Mouse (Mus musculus) spleen, embryonic (tissue): ENCODE data around the gene Cyp26c1.

ENCODE experiments used
- CTCF ChIA-PET: fragments of 350-600 bp; sonication (Branson Sonifier 250); formaldehyde crosslinking; loops from one replicate; lab custom pipeline; 2022; lab: Charles Lee

The Cyp26c1 gene

DNA sequence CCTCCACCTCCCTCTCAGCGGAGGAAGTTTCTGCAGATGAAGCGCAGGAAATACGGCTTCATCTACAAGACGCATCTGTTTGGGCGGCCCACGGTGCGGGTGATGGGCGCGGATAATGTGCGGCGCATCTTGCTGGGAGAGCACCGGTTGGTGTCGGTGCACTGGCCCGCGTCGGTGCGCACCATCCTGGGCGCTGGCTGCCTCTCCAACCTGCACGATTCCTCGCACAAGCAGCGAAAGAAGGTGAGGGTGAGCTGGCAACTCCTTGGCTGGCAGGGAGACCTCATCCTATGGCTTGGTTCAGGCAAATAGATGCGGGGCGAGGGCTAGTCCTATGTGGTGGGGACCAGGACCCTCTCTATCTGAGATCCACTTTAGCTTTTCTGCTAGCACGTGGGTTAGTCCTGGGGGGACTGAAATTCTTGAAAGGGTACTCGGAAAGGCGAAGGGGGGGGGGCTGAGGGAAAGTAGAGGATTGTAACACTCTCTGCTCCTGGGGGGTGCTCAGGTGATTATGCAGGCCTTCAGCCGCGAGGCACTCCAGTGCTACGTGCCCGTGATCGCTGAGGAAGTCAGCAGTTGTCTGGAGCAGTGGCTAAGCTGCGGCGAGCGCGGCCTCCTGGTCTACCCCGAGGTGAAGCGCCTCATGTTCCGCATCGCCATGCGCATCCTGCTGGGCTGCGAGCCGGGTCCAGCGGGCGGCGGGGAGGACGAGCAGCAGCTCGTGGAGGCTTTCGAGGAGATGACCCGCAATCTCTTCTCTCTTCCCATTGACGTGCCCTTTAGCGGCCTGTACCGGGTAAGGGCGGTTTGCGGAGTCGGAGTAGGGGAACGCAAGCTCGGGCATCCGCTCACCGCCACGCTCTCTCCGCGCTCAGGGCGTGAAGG is 13.1 kb downstream of the Cyp26c1 start:
- CTCF ChIA-PET = no interaction called here

DNA sequence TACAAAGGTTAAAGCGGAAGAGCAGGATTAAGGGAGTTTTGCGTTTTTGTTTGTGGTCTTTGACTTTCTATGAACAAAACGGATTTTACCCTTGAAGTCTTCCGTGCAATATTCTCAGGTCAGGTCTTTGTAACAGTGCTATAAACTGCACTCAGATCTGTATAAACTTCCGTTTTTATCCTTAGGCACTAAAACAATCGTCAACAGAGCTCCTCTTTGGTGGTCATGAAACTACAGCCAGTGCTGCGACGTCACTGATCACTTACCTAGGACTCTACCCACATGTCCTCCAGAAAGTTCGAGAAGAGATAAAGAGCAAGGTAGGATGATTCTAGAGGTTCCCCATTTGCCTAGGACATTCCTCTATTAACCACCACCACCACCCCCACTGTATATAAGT is 14.3 kb downstream of the Cyp26c1 start:
- CTCF ChIA-PET = no interaction called here

DNA sequence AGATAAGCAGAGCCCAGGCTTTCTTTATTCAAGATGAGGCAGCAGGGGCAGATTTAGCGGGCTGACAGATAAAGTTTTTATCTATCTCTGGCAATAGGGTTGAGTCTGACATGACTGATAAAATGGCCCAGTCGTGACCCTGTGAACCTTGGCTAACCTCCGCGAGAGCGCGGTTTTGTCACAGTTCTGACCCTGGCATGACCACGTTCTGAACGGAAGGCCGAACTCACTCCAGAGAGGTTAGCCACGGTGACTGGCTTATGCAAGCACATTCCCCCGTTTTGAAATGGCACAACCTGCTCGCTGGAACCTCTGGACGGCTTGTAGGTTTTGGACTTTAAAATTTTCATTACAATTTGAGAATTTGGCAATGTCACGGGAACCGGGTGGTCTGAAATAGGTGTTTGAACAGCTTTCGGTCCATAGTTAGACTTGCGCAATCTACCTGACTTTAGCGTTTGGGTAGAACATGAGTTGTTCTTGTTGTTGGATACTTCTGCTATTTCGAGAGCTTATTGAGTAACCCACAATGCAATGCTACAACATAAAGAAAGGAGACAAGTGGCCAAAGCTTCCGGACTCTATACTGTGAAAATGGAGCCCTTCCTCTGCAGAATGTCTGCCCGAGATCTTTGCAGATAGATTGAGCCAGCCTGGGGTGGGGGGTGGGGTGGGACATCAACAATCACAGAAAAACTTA is 17.1 kb downstream of the Cyp26c1 start:
- CTCF ChIA-PET = no interaction called here

DNA sequence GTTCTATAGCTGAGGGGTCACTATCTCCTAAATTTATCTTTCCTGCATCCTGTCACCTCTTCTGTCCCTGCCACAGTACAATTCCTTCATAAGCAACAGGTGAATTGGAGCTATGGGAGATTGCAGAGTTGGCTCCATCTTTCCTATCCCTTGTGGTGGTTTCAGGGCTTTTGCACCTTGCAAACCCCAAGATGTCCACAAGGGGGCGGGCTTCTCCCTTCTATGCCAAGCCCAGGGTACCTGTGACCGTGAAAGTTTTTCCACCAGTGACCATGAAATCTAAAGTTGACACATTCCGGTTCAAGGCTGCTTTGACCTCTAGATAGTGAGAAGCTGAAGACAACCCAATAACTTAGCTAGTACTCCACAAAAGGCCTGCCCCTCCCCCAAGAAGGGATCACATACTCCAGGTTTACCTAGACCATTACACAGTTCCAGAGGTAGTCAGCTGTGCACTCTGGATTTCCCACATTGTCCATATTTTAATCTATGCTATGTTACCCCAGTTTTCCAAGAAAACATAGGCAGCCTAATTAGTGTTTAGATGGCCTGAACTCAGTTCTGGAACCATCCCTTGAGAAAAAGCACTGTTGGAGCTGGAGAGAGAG is 18.6 kb downstream of the Cyp26c1 start:
- CTCF ChIA-PET = no interaction called here

DNA sequence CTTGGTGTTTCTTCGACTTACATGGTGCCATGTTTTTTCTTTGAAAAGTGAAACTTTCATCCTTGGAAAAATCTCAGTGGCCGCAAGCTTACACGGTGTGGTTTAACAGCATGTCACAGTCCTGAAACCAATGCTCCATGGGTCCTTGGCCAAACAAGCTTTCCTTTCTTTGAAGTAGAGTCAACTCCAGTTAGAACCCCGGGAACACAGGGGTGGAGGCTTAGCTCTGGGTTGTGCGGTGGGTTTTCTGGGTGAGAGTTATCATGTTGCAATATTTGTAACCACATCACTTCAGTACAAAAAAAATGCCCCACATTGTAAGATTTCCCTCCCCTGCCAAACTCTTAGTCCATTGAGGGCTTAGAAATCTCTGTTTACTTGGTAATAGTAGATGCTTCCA is 20.3 kb downstream of the Cyp26c1 start:
- CTCF ChIA-PET = no interaction called here

DNA sequence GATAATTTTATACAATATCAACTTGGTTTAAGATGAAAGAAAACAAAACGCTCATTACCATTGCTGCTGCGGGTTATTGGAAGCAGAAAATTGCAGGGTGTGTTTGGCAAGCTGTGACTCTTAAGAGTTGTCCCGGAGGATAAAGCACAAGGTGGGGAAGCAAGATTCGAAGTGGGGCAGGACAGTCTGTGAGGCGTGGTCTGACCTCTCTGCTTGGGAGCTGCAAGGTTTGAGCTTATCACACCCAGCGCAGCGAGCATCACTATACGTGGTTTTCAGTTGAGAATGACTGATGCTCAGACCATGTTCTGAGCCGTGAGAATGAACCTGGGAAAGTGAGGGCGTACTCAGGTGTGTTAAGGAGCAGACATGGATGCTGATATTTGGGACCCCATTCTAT is 29.3 kb downstream of the Cyp26c1 start:
- CTCF ChIA-PET = no interaction called here

DNA sequence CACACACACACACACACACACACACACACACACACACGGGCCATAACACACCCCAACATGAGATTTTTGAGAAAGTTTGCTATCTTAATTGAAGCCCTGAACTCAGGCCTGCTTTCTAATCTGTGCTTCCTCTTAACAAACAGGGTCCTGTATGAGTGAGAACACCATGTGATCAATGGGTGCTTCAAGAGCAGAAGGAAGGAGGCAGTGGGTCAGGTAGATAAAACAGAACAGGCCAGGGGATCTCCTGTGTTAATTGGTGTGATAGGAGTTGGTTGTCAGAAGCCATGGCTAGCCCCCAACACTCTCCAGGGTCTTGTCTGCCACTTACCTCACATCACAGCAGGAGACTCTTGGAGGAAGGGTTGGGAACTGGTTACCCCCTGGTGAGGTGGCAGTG is 30.6 kb downstream of the Cyp26c1 start:
- CTCF ChIA-PET = no interaction called here

GRCm38 (mm10) chr19:37716524-37717175 is 31.3 kb downstream of the Cyp26c1 start:
- CTCF ChIA-PET = no interaction called here

- CTCF ChIA-PET = no interaction called here
Measured at GRCm38 (mm10) chr19:37719166-37719565, 33.8 kb downstream of the Cyp26c1 start.

- CTCF ChIA-PET = interaction anchor here (0.5 kb wide), 1 partner anchor 49 kb away, joined by 12 read pairs; no protein-coding TSS in a partner anchor
Measured at GRCm38 (mm10) chr19:37724591-37724990, 39.2 kb downstream of the Cyp26c1 start.

DNA sequence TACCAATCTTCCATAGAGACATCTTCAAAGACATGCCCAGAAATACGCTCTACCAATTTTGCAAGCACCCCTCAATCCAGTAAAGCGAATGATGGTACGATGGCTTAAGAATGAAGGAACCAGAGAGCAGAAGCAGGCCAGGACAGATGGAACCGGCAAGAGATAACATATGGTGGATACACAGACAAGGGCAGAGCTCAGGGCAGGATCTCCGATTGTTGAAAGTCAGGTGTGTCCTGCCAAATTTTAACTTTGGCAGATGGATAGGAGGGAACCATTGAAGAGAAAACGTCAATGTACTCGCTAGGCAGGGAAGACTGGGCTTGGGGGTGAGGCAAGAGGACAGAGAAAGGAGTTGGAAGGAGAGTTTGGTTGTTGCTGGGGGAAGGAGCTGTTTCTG is 41.2 kb downstream of the Cyp26c1 start:
- CTCF ChIA-PET = no interaction called here

GRCm38 (mm10) chr19:37727366-37727765 is 42.0 kb downstream of the Cyp26c1 start:
- CTCF ChIA-PET = no interaction called here

GRCm38 (mm10) chr19:37735426-37735825 is 50.0 kb downstream of the Cyp26c1 start:
- CTCF ChIA-PET = no interaction called here

- CTCF ChIA-PET = no interaction called here
Measured at GRCm38 (mm10) chr19:37738575-37738974, 53.2 kb downstream of the Cyp26c1 start.

DNA sequence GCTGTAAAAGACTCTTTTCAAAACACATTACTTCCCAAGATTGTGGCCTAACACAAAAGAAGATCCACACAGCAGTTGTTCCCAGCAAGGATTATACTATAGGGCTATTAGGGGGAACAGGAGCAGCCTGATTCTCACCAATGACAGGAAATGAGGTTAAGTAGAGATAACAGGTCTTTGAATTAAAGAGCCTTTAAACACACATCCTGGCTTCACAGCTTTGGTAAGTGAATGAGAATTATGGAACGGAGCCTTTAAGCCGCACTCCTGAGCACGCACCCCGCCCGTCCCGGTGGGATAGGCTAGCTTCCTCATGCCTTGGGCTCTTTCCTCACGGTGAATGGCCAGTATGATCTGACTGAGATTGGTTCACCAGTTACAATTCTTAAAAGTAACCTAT is 54.7 kb downstream of the Cyp26c1 start:
- CTCF ChIA-PET = interaction anchor here (0.5 kb wide), 1 partner anchor 96 kb away, joined by 5 read pairs; no protein-coding TSS in a partner anchor
